Mouse (Mus musculus): Measurements from ENCODE around the gene Rgl1. TPM values are rescaled to one million over a fixed set of nuclear protein-coding genes. Genes with fewer than 3 reads are reported as not detected.

Gene Rgl1
- polyA plus RNA-seq, 1 experiment: 7.1 TPM

DNA sequence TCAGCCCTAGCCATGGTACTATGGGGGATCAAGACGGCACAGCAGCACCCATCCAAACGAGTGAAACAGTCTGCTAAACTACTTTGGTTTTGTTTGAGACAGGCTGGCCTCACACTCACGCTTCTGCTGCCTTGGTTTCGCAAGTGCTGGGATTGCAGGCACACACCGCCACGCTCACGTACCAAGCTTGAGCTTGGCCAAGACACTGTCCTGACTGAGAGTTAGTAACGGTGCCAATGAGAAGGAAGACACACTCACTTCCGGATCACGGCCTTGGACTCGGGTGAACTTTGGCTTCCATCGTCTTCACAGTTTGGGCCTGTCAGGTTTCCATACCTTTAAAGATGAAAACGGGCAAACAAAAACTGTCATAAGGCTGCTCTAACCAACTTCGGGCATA is 194.8 kb downstream of the Rgl1 start:
- H3K4me3 ChIP-seq (ENCODE audit: control insufficient read depth, insufficient read depth, low read length): no peak overlapping the region
- no peaks in the 10 kb centered on the region for H3K27me3 ChIP-seq (ENCODE audit: control insufficient read depth, insufficient read depth, low read length)
- TF ChIP-seq POLR2A (IDR thresholded peaks at IDR 0.05; ENCODE audit: control insufficient read depth, extremely low read depth, insufficient read depth, low read length, poor library complexity): no peak
- TF ChIP-seq CTCF (IDR thresholded peaks at IDR 0.05; ENCODE audit: borderline replicate concordance, control insufficient read depth, extremely low read depth, insufficient read depth, low read length, poor library complexity): no peak
- H3K27ac ChIP-seq (ENCODE audit: control insufficient read depth, insufficient read depth, low read length): no peak overlapping the region
- WGBS: 94% methylated on average over 14 of the region's 14 CpGs
- H3K4me1 ChIP-seq (replicated peaks; ENCODE audit: control insufficient read depth, insufficient read depth, low read length): peaks cover 21% of the 10 kb centered on the region
- no peaks in the 10 kb centered on the region for H3K36me3 ChIP-seq (ENCODE audit: control insufficient read depth, insufficient read depth, low read length)
- DNase-seq: no peak

DNA sequence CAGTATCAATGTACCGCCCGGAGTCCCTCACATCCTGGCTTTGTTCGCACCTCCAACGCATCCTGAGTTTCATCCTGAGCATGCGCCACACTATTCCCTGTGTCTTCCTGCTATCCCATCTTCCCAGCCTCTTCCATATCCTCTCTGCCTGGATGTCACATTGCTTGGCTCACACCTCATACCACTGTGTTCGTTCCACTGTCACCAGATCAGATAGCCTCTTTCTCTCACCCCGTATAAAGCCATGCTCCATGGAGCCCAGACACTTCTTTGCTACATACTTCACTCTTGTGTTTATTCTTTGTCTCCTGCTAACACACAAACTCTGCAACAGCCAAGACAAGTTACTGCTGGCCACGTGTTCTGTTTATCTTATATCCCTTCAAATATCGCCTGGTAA is 195.5 kb downstream of the Rgl1 start:
- H3K36me3 ChIP-seq (ENCODE audit: control insufficient read depth, insufficient read depth, low read length): no peaks in the 10 kb centered on the region
- TF ChIP-seq CTCF (IDR thresholded peaks at IDR 0.05; ENCODE audit: borderline replicate concordance, control insufficient read depth, extremely low read depth, insufficient read depth, low read length, poor library complexity) (no peak), POLR2A (IDR thresholded peaks at IDR 0.05; ENCODE audit: control insufficient read depth, extremely low read depth, insufficient read depth, low read length, poor library complexity) (no peak)
- no peak overlapping the region for H3K4me3 ChIP-seq (ENCODE audit: control insufficient read depth, insufficient read depth, low read length)
- WGBS: 98% methylated on average over 9 of the region's 9 CpGs
- no peaks in the 10 kb centered on the region for H3K27me3 ChIP-seq (ENCODE audit: control insufficient read depth, insufficient read depth, low read length)
- H3K27ac ChIP-seq (ENCODE audit: control insufficient read depth, insufficient read depth, low read length): no peak overlapping the region
- H3K4me1 ChIP-seq (replicated peaks; ENCODE audit: control insufficient read depth, insufficient read depth, low read length): peaks cover 21% of the 10 kb centered on the region
- no peak for DNase-seq

DNA sequence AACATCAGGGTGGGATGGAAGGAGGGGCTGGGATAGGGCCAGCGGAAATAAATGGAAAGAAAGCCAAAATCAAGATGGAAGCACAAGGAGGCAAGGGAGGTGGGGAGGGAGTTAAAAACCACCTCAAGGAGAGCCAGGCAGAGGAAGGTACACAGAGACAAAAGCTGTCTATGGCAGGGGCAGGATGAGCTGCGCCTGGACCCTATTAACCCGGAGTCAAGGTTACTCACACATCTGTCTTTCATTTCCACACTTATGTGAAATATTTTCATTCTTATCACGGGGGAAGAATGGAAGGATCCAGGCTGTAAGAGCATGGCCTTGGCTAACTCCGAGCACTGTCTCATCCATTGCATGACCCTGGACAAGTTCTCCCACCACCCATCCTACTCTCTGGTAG is 202.9 kb downstream of the Rgl1 start:
- TF ChIP-seq CTCF (IDR thresholded peaks at IDR 0.05; ENCODE audit: borderline replicate concordance, control insufficient read depth, extremely low read depth, insufficient read depth, low read length, poor library complexity) (no peak), POLR2A (IDR thresholded peaks at IDR 0.05; ENCODE audit: control insufficient read depth, extremely low read depth, insufficient read depth, low read length, poor library complexity) (no peak)
- Histone ChIP-seq H3K4me1 (replicated peaks; ENCODE audit: control insufficient read depth, insufficient read depth, low read length) (0 out of 2 replicates have a peak, but pooled peaks cover 2% of the 10 kb centered on the region), H3K4me3 (ENCODE audit: control insufficient read depth, insufficient read depth, low read length) (no peak overlapping the region), H3K36me3 (ENCODE audit: control insufficient read depth, insufficient read depth, low read length) (no peaks in the 10 kb centered on the region), H3K27me3 (ENCODE audit: control insufficient read depth, insufficient read depth, low read length) (no peaks in the 10 kb centered on the region), H3K27ac (ENCODE audit: control insufficient read depth, insufficient read depth, low read length) (no peak overlapping the region)
- 97% methylated on average over 5 of the region's 5 CpGs for WGBS
- no peak for DNase-seq

DNA sequence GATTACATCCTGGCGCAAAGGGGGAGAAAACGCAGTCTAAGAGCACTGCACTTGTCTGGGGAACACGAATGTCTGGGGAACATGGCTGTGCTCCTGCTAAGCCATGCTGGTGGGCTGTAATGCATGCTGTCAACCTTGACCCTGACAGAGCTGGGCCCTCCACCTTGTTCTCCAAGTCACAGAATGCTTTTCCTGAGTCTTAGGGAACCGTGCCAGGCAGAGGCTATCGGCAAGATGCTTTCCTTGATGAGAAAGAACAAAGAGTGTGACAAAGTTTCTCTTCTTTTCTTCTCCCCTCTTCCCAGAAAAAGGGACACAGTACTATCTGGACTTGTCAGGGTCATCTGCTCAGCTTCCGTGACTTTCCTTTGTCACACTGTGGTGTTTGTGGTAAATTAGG is 203.3 kb downstream of the Rgl1 start:
- DNase-seq: no peak
- Histone ChIP-seq H3K36me3 (ENCODE audit: control insufficient read depth, insufficient read depth, low read length) (no peaks in the 10 kb centered on the region), H3K27ac (ENCODE audit: control insufficient read depth, insufficient read depth, low read length) (no peak overlapping the region), H3K4me1 (replicated peaks; ENCODE audit: control insufficient read depth, insufficient read depth, low read length) (0 out of 2 replicates have a peak, but pooled peaks cover 2% of the 10 kb centered on the region), H3K4me3 (ENCODE audit: control insufficient read depth, insufficient read depth, low read length) (no peak overlapping the region), H3K27me3 (ENCODE audit: control insufficient read depth, insufficient read depth, low read length) (no peaks in the 10 kb centered on the region)
- 94% methylated on average over 6 of the region's 6 CpGs for WGBS
- TF ChIP-seq CTCF (IDR thresholded peaks at IDR 0.05; ENCODE audit: borderline replicate concordance, control insufficient read depth, extremely low read depth, insufficient read depth, low read length, poor library complexity) (no peak), POLR2A (IDR thresholded peaks at IDR 0.05; ENCODE audit: control insufficient read depth, extremely low read depth, insufficient read depth, low read length, poor library complexity) (no peak)

DNA sequence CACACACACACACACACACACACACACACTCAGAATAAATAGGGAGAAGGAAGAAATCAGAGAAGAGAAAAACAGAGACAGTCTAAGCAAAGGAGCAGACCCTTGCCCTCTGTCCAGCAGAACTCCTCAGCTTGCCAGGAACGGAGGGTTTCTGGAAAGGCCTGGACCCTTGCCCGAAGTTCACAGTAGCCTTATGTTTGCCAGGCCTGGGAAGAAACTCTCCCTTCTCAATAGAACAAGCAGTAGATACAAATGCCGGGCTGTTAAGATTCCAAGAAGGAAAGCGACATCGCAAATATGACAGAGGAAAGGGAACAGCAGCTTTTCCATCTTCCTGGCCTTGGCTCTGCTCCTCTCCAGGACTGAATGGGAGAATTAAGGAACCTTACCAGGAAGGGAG is 205.7 kb downstream of the Rgl1 start:
- H3K36me3 ChIP-seq (ENCODE audit: control insufficient read depth, insufficient read depth, low read length): no peaks in the 10 kb centered on the region
- no peak for DNase-seq
- TF ChIP-seq POLR2A (IDR thresholded peaks at IDR 0.05; ENCODE audit: control insufficient read depth, extremely low read depth, insufficient read depth, low read length, poor library complexity): no peak
- TF ChIP-seq CTCF (IDR thresholded peaks at IDR 0.05; ENCODE audit: borderline replicate concordance, control insufficient read depth, extremely low read depth, insufficient read depth, low read length, poor library complexity): no peak
- H3K4me3 ChIP-seq (ENCODE audit: control insufficient read depth, insufficient read depth, low read length): no peak overlapping the region
- H3K27me3 ChIP-seq (ENCODE audit: control insufficient read depth, insufficient read depth, low read length): no peaks in the 10 kb centered on the region
- H3K27ac ChIP-seq (ENCODE audit: control insufficient read depth, insufficient read depth, low read length): no peak overlapping the region
- 95% methylated on average over 5 of the region's 5 CpGs for WGBS
- no peaks in the 10 kb centered on the region for H3K4me1 ChIP-seq (replicated peaks; ENCODE audit: control insufficient read depth, insufficient read depth, low read length)

DNA sequence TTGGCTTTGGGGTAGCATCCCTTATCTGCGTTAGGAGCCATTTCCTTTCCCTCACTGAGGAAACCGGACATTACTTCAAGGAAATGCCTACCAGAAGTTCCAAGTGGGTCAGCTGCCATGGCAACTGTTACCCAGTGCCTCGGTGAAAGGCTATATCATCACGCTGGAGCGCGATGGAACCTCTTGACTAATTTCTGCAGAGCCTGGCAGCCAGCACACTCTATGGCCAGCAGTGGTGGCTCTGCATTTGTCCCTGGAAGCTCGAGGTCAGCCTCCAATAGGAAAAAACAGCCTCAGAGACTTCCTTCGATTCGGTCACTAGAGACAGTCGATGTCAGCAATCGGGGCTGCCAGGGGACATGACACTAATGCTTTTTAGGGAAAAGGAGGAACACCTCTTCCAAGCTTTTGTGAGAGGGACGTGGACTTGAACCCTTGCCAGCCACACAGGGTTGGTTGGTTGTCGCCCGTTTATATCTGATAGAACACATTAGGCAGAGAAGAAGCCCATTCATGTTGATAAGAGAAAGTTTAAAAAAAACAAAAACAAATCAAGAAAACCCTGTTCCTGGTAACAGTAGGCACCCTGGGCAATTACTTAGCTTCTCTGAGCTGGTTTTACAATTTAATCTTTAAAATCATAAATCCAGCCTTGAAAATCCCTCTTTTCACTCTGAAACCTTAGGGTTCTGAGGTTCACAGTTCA is 209.4 kb downstream of the Rgl1 start:
- Histone ChIP-seq H3K4me1 (replicated peaks; ENCODE audit: control insufficient read depth, insufficient read depth, low read length) (no peaks in the 10 kb centered on the region), H3K4me3 (ENCODE audit: control insufficient read depth, insufficient read depth, low read length) (no peak overlapping the region), H3K36me3 (ENCODE audit: control insufficient read depth, insufficient read depth, low read length) (no peaks in the 10 kb centered on the region), H3K27ac (ENCODE audit: control insufficient read depth, insufficient read depth, low read length) (no peak overlapping the region), H3K27me3 (ENCODE audit: control insufficient read depth, insufficient read depth, low read length) (no peaks in the 10 kb centered on the region)
- no peak for DNase-seq
- TF ChIP-seq POLR2A (IDR thresholded peaks at IDR 0.05; ENCODE audit: control insufficient read depth, extremely low read depth, insufficient read depth, low read length, poor library complexity) (no peak), CTCF (IDR thresholded peaks at IDR 0.05; ENCODE audit: borderline replicate concordance, control insufficient read depth, extremely low read depth, insufficient read depth, low read length, poor library complexity) (no peak)
- 90% methylated on average over 14 of the region's 14 CpGs for WGBS
